Mouse (Mus musculus): ENCODE data around the gene Slc7a5.

Slc7a5 gene

GRCm38 (mm10) chr8:121922101-121922500, 14.6 kb upstream of the Slc7a5 start:
- H3K4me1 ChIP-seq (replicated peaks; ENCODE audit: low read depth, low read length) = peaks cover 16% of the 10 kb centered on the region
- no peaks in the 10 kb centered on the region for H3K27me3 ChIP-seq (ENCODE audit: insufficient read depth, low read length)
- no peaks in the 10 kb centered on the region for H3K9me3 ChIP-seq (ENCODE audit: low read length)
- TF ChIP-seq POU5F1 (IDR thresholded peaks at IDR 0.05; ENCODE audit: borderline replicate concordance, low read length) (no peak), CTCF (conservative IDR thresholded peaks at IDR 0.05; ENCODE audit: low read length) (no peak), NANOG (IDR thresholded peaks at IDR 0.05; ENCODE audit: borderline replicate concordance, low read length) (no peak)
- no peaks in the 10 kb centered on the region for H3K36me3 ChIP-seq (ENCODE audit: insufficient read depth, low read length)
- H3K4me3 ChIP-seq (replicated peaks; ENCODE audit: low read length) = no peak overlapping the region

GRCm38 (mm10) chr8:121921582-121921981, 14.1 kb upstream of the Slc7a5 start:
- TF ChIP-seq POU5F1 (IDR thresholded peaks at IDR 0.05; ENCODE audit: borderline replicate concordance, low read length) (no peak), CTCF (conservative IDR thresholded peaks at IDR 0.05; ENCODE audit: low read length) (no peak), NANOG (IDR thresholded peaks at IDR 0.05; ENCODE audit: borderline replicate concordance, low read length) (no peak)
- Histone ChIP-seq H3K4me3 (replicated peaks; ENCODE audit: low read length) (no peak overlapping the region), H3K27me3 (ENCODE audit: insufficient read depth, low read length) (peaks cover 2% of the 10 kb centered on the region), H3K9me3 (ENCODE audit: low read length) (no peaks in the 10 kb centered on the region), H3K4me1 (replicated peaks; ENCODE audit: low read depth, low read length) (peaks cover 21% of the 10 kb centered on the region), H3K36me3 (ENCODE audit: insufficient read depth, low read length) (no peaks in the 10 kb centered on the region)

GRCm38 (mm10) chr8:121919731-121920130, 12.2 kb upstream of the Slc7a5 start:
- no peak overlapping the region for H3K4me3 ChIP-seq (replicated peaks; ENCODE audit: low read length)

GRCm38 (mm10) chr8:121919158-121919557, 11.7 kb upstream of the Slc7a5 start:
- Histone ChIP-seq H3K4me3 (replicated peaks; ENCODE audit: low read length) (no peak overlapping the region), H3K4me1 (replicated peaks; ENCODE audit: low read depth, low read length) (peaks cover 34% of the 10 kb centered on the region), H3K9me3 (ENCODE audit: low read length) (no peaks in the 10 kb centered on the region), H3K36me3 (ENCODE audit: insufficient read depth, low read length) (no peaks in the 10 kb centered on the region), H3K27me3 (ENCODE audit: insufficient read depth, low read length) (peaks cover 18% of the 10 kb centered on the region)
- TF ChIP-seq NANOG (IDR thresholded peaks at IDR 0.05; ENCODE audit: borderline replicate concordance, low read length) (no peak), POU5F1 (IDR thresholded peaks at IDR 0.05; ENCODE audit: borderline replicate concordance, low read length) (no peak), CTCF (conservative IDR thresholded peaks at IDR 0.05; ENCODE audit: low read length) (no peak)

More at GRCm38 (mm10) chr8:121919731-121920130, 12.2 kb upstream of the Slc7a5 start:
- peaks cover 13% of the 10 kb centered on the region for H3K27me3 ChIP-seq (ENCODE audit: insufficient read depth, low read length)
- H3K4me1 ChIP-seq (replicated peaks; ENCODE audit: low read depth, low read length) = peaks cover 29% of the 10 kb centered on the region
- no peaks in the 10 kb centered on the region for H3K9me3 ChIP-seq (ENCODE audit: low read length)
- H3K36me3 ChIP-seq (ENCODE audit: insufficient read depth, low read length) = no peaks in the 10 kb centered on the region
- TF ChIP-seq POU5F1 (IDR thresholded peaks at IDR 0.05; ENCODE audit: borderline replicate concordance, low read length) = no peak
- TF ChIP-seq CTCF (conservative IDR thresholded peaks at IDR 0.05; ENCODE audit: low read length) = no peak
- TF ChIP-seq NANOG (IDR thresholded peaks at IDR 0.05; ENCODE audit: borderline replicate concordance, low read length) = no peak

GRCm38 (mm10) chr8:121913378-121913777, 5.9 kb upstream of the Slc7a5 start:
- no peak overlapping the region for H3K4me3 ChIP-seq (replicated peaks; ENCODE audit: low read length)
- TF ChIP-seq NANOG (IDR thresholded peaks at IDR 0.05; ENCODE audit: borderline replicate concordance, low read length) (no peak), CTCF (conservative IDR thresholded peaks at IDR 0.05; ENCODE audit: low read length) (no peak), POU5F1 (IDR thresholded peaks at IDR 0.05; ENCODE audit: borderline replicate concordance, low read length) (no peak)
- H3K9me3 ChIP-seq (ENCODE audit: low read length) = no peaks in the 10 kb centered on the region
- no peaks in the 10 kb centered on the region for H3K36me3 ChIP-seq (ENCODE audit: insufficient read depth, low read length)
- H3K27me3 ChIP-seq (ENCODE audit: insufficient read depth, low read length) = peaks cover 19% of the 10 kb centered on the region
- H3K4me1 ChIP-seq (replicated peaks; ENCODE audit: low read depth, low read length) = peaks cover 42% of the 10 kb centered on the region

GRCm38 (mm10) chr8:121912831-121913230, 5.3 kb upstream of the Slc7a5 start:
- no peaks in the 10 kb centered on the region for H3K9me3 ChIP-seq (ENCODE audit: low read length)
- no peak overlapping the region for H3K4me3 ChIP-seq (replicated peaks; ENCODE audit: low read length)
- peaks cover 19% of the 10 kb centered on the region for H3K27me3 ChIP-seq (ENCODE audit: insufficient read depth, low read length)
- TF ChIP-seq POU5F1 (IDR thresholded peaks at IDR 0.05; ENCODE audit: borderline replicate concordance, low read length) = no peak
- no peak for TF ChIP-seq CTCF (conservative IDR thresholded peaks at IDR 0.05; ENCODE audit: low read length)
- TF ChIP-seq NANOG (IDR thresholded peaks at IDR 0.05; ENCODE audit: borderline replicate concordance, low read length) = no peak
- peaks cover 48% of the 10 kb centered on the region for H3K4me1 ChIP-seq (replicated peaks; ENCODE audit: low read depth, low read length)
- H3K36me3 ChIP-seq (ENCODE audit: insufficient read depth, low read length) = no peaks in the 10 kb centered on the region

GRCm38 (mm10) chr8:121911987-121912386, 4.5 kb upstream of the Slc7a5 start:
- Histone ChIP-seq H3K27me3 (ENCODE audit: insufficient read depth, low read length) (peaks cover 19% of the 10 kb centered on the region), H3K4me1 (replicated peaks; ENCODE audit: low read depth, low read length) (peaks cover 48% of the 10 kb centered on the region), H3K36me3 (ENCODE audit: insufficient read depth, low read length) (no peaks in the 10 kb centered on the region), H3K9me3 (ENCODE audit: low read length) (no peaks in the 10 kb centered on the region), H3K4me3 (replicated peaks; ENCODE audit: low read length) (no peak overlapping the region)
- TF ChIP-seq CTCF (conservative IDR thresholded peaks at IDR 0.05; ENCODE audit: low read length) (no peak), NANOG (IDR thresholded peaks at IDR 0.05; ENCODE audit: borderline replicate concordance, low read length) (no peak), POU5F1 (IDR thresholded peaks at IDR 0.05; ENCODE audit: borderline replicate concordance, low read length) (no peak)

- Histone ChIP-seq H3K4me3 (replicated peaks; ENCODE audit: low read length) (no peak overlapping the region), H3K36me3 (ENCODE audit: insufficient read depth, low read length) (no peaks in the 10 kb centered on the region), H3K9me3 (ENCODE audit: low read length) (no peaks in the 10 kb centered on the region), H3K4me1 (replicated peaks; ENCODE audit: low read depth, low read length) (peaks cover 46% of the 10 kb centered on the region), H3K27me3 (ENCODE audit: insufficient read depth, low read length) (peaks cover 15% of the 10 kb centered on the region)
- no peak for TF ChIP-seq NANOG (IDR thresholded peaks at IDR 0.05; ENCODE audit: borderline replicate concordance, low read length)
- TF ChIP-seq POU5F1 (IDR thresholded peaks at IDR 0.05; ENCODE audit: borderline replicate concordance, low read length) = no peak
- no peak for TF ChIP-seq CTCF (conservative IDR thresholded peaks at IDR 0.05; ENCODE audit: low read length)
Observed at GRCm38 (mm10) chr8:121911400-121911799, 3.9 kb upstream of the Slc7a5 start.

GRCm38 (mm10) chr8:121909663-121910062, 2.2 kb upstream of the Slc7a5 start:
- H3K4me1 ChIP-seq (replicated peaks; ENCODE audit: low read depth, low read length) = peaks cover 56% of the 10 kb centered on the region
- H3K9me3 ChIP-seq (ENCODE audit: low read length) = no peaks in the 10 kb centered on the region
- peaks cover 6% of the 10 kb centered on the region; the same call in 1 of the 2 replicates for H3K27me3 ChIP-seq (ENCODE audit: insufficient read depth, low read length)
- H3K4me3 ChIP-seq (replicated peaks; ENCODE audit: low read length) = no peak overlapping the region
- TF ChIP-seq NANOG (IDR thresholded peaks at IDR 0.05; ENCODE audit: borderline replicate concordance, low read length) (no peak), CTCF (conservative IDR thresholded peaks at IDR 0.05; ENCODE audit: low read length) (peak; percentile 70)
- H3K36me3 ChIP-seq (ENCODE audit: insufficient read depth, low read length) = peaks cover 16% of the 10 kb centered on the region

Measured in E14TG2a.4 (cell line).